Mouse (Mus musculus) effector memory CD4-positive, alpha-beta T cell, adult 5 months (primary cell): ENCODE results near the gene A030003K21Rik. TPM values are rescaled to one million over a fixed set of nuclear protein-coding genes. Genes with fewer than 3 reads are reported as not detected.

ENCODE experiments used
- polyA plus RNA-seq: library from polyadenylated mRNA; unstranded; fragments of 100-300 nt; shearing (Covaris generic); gene quantifications from one replicate; pipeline ENCODE4 v1.2.1, GENCODE M21; 2017

The A030003K21Rik gene
- not detected for polyA plus RNA-seq

DNA sequence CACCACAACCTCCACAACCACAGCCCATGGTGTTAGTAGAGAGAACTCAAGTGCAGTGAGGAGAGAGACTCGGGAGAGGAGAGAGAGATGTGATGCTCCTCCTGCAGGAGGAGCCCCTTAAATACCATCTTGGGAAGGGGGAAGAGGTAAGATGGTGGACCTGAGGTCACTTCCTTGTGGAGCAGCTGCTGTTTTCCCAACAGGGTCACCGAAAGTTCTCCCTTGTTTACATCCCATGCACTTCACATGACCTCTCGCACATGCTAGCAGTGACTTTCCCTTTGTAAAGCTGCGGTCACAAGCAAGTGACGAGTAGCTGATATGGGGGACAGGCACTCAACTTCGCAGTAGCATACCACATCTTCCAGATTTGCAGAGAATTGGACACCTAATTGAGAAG is at the start of gene A030003K21Rik:
A030003K21Rik (minus strand) TSS at position 94 of the 400 bp plus-strand sequence.

DNA sequence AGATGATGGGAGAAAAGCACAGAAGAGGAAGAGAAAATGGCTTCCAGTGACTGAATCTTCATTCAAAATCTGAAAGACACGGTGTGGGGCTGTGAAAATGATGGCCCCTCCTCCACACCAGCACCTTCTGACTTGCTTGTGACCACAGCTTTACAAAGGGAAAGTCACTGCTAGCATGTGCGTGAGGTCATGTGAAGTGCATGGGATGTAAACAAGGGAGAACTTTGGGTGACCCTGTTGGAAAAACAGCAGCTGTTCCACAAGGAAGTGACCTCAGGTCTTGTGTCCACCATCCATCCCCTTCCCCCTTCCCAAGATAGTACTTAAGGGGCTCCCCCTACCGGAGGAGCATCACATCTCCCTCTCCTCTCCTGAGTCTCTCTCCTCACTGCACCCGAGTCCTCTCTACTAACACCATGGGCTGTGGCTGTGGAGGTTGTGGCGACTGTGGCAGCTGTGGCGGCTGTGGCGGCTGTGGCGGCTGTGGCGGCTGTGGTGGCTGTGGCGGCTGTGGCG is 16.7 kb upstream of the A030003K21Rik start, which contains the start of gene Gm47955:
Gm47955 (plus strand) TSS at position 417 of the 516 bp plus-strand sequence.

DNA sequence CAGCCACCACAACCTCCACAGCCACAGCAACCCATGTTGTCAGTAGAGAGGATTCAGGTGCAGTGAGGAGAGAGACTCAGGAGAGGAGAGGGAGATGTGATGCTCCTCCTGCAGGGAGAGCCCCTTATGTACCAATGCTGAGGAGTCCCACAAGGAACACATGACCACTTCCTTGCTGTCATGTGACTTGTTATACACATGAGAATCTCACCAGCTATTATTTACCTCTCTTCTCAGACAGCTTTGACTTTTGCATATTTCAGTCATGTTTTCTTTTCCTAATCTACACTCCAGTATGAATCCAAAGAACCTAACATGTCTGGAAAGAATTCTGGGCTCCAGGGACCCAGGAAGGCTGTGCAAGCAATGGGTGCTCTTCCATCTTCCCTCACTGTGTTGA is 12.7 kb upstream of the A030003K21Rik start, which contains the start of gene Gm7544:
Gm7544 (minus strand) TSS at position 101 of the 400 bp plus-strand sequence.

GRCm38 (mm10) chr1:82931326-82931725 is 11.9 kb downstream of the A030003K21Rik start, which contains the start of gene Gm6217:
TSS of gene Gm6217 (minus strand) at chr1:82931399.

GRCm38 (mm10) chr1:82924650-82925049 is 18.5 kb downstream of the A030003K21Rik start, which contains the start of gene A030014E15Rik:
TSS of gene A030014E15Rik (plus strand) at chr1:82924917.

GRCm38 (mm10) chr1:82913025-82913424 is 30.2 kb downstream of the A030003K21Rik start, which contains the start of gene A030005L19Rik:
TSS of gene A030005L19Rik (plus strand) at chr1:82913325.

Other genes starting within 250 kb of the A030003K21Rik start
- 137 TPM for gene Mff, start 218.5 kb downstream of the A030003K21Rik start, polyA plus RNA-seq
- not detected for gene Tm4sf20, start 174.9 kb downstream of the A030003K21Rik start, polyA plus RNA-seq
- gene Gm47791, start 172.1 kb downstream of the A030003K21Rik start, polyA plus RNA-seq: not detected
- 138 TPM for gene Agfg1, start 103.9 kb downstream of the A030003K21Rik start, polyA plus RNA-seq
- gene A030005L19Rik, start 30.1 kb downstream of the A030003K21Rik start, polyA plus RNA-seq: not detected
- gene A030014E15Rik, start 18.5 kb downstream of the A030003K21Rik start, polyA plus RNA-seq: not detected
- not detected for gene Gm6217, start 12.0 kb downstream of the A030003K21Rik start, polyA plus RNA-seq
- not detected for gene Gm7544, start 12.6 kb upstream of the A030003K21Rik start, polyA plus RNA-seq
- gene Gm47955, start 16.9 kb upstream of the A030003K21Rik start, polyA plus RNA-seq: not detected
- gene Gm47959, start 57.2 kb upstream of the A030003K21Rik start, polyA plus RNA-seq: not detected
- gene Slc19a3, start 95.1 kb upstream of the A030003K21Rik start, polyA plus RNA-seq: not detected
- not detected for gene Krtap28-10, start 99.1 kb upstream of the A030003K21Rik start, polyA plus RNA-seq
- gene Gm47969, start 101.5 kb upstream of the A030003K21Rik start, polyA plus RNA-seq: not detected
- not detected for gene A030005K14Rik, start 116.0 kb upstream of the A030003K21Rik start, polyA plus RNA-seq
- gene Krtap28-13, start 117.5 kb upstream of the A030003K21Rik start, polyA plus RNA-seq: not detected
- not detected for gene Ccl20, start 173.4 kb upstream of the A030003K21Rik start, polyA plus RNA-seq
- gene Daw1, start 216.4 kb upstream of the A030003K21Rik start, polyA plus RNA-seq: not detected